Mouse (Mus musculus): ENCODE measurements around the gene Zfp869. TPM values are rescaled to one million over a fixed set of nuclear protein-coding genes. Genes with fewer than 3 reads are reported as not detected.
"Not testable (repeated sequence)": the region's sequence is repeated elsewhere in the genome, so short reads cannot be mapped to it uniquely, and the experiment has no call there.

Gene Zfp869
- 6.8 and 7.9 TPM in 2 replicates for polyA plus RNA-seq (2015; fragmentation: Nextera tagmentation; extraction: Ambion mirVana)

DNA sequence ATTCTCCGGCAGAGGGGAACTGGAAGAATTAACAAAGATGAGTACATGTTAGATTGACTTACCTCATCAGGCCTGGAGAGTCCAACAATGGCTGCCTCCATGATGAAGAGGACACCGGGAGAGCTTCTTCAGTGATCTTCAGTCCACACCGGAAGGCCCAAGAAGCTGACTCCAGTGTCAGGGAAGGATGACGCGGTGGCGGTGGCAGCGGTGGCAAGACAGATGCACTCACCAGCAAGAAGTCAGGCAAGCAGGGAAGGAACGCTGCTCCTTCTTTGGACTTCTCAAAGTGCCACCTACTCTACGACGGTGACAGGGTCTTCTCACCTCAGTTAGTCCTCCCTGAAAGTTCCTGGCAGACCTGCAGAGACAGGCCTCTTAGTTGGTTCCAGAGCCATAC is at the start of gene Zfp869:
Gene Zfp869, minus strand, starts transcription at position 101 of the 400 bp plus-strand sequence.
- peaks cover 70% of the 10 kb centered on the region for H3K36me3 ChIP-seq (replicated peaks; ENCODE audit: insufficient read depth, low read length)
- WGBS (ENCODE audit: insufficient replicate concordance) = 97% methylated on average over 8 of the region's 10 CpGs
- not testable (repeated sequence) for H3K27me3 ChIP-seq (ENCODE audit: insufficient read depth, low read length); ATAC-seq; H3K4me1 ChIP-seq (ENCODE audit: insufficient read depth); H3K9me3 ChIP-seq (ENCODE audit: low read length); DNase-seq; H3K4me2 ChIP-seq (ENCODE audit: low read depth, low read length); H3K4me3 ChIP-seq (ENCODE audit: low read depth, low read length); H3K9ac ChIP-seq (replicated peaks); H3K27ac ChIP-seq (ENCODE audit: low read depth)

DNA sequence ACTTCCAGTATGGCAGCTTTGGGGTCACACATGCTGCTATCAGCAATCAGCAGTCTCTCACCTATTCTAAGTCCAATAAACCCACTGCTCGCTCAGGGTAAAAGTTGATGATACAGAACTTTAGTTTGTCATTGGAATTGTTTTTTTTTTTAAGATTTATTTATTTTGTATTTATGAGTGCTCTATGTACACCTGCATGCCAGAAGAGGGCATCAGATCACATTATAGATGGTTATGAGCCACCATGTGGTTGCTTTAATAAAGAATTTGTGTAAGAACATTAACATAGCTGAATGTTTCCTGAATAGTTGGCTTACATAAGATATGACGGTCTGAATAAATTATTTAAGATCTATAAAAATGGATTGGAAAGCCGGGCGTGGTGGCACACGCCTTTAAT is 47.8 kb upstream of the Zfp869 start:
- WGBS (ENCODE audit: insufficient replicate concordance) = 91% methylated on average over 5 of the region's 5 CpGs
- H3K36me3 ChIP-seq (replicated peaks; ENCODE audit: insufficient read depth, low read length) = peaks cover 28% of the 10 kb centered on the region

DNA sequence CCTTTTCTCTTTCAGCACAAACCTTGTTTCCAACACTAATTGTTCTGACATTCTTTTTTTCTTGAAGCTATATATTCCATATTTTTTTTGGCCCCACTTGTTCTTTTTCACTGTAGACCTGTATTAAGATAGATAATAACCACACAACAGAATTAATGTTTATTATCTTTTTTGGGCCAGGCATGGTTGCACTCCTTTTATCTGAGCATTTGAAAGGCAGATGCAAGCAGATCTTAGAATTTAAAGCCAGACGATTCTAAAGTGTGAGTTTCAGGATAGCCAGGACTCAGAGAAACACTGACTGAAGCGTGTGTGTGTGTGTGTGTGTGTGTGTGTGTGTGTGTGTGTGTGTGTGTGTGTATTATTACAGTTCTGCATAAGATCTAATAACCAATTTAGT is 41.9 kb upstream of the Zfp869 start:
- H3K4me1 ChIP-seq (ENCODE audit: insufficient read depth) = peaks cover 9% of the 10 kb centered on the region
- TF ChIP-seq EP300 (IDR thresholded peaks at IDR 0.05; ENCODE audit: low read depth) = peak; percentile 73; the same call in 1 of the 2 replicates
- no peak for TF ChIP-seq CTCF (IDR thresholded peaks at IDR 0.05; ENCODE audit: low read depth)

More for the DNA sequence above, 47.8 kb upstream of the Zfp869 start:
- H3K9ac ChIP-seq (replicated peaks) = no peak overlapping the region
- no peak for ATAC-seq
- no peaks in the 10 kb centered on the region for H3K9me3 ChIP-seq (ENCODE audit: low read length)
- no peak overlapping the region for H3K27ac ChIP-seq (ENCODE audit: low read depth)
- no peak overlapping the region for H3K4me2 ChIP-seq (ENCODE audit: low read depth, low read length)
- H3K27me3 ChIP-seq (ENCODE audit: insufficient read depth, low read length) = no peaks in the 10 kb centered on the region
- DNase-seq = no peak
- no peak overlapping the region for H3K4me3 ChIP-seq (ENCODE audit: low read depth, low read length)
- TF ChIP-seq CTCF (IDR thresholded peaks at IDR 0.05; ENCODE audit: low read depth) = 0 out of 2 replicates have a peak, but pooled peaks have one; percentile 4
- no peak for TF ChIP-seq EP300 (IDR thresholded peaks at IDR 0.05; ENCODE audit: low read depth)
- H3K4me1 ChIP-seq (ENCODE audit: insufficient read depth) = no peaks in the 10 kb centered on the region

DNA sequence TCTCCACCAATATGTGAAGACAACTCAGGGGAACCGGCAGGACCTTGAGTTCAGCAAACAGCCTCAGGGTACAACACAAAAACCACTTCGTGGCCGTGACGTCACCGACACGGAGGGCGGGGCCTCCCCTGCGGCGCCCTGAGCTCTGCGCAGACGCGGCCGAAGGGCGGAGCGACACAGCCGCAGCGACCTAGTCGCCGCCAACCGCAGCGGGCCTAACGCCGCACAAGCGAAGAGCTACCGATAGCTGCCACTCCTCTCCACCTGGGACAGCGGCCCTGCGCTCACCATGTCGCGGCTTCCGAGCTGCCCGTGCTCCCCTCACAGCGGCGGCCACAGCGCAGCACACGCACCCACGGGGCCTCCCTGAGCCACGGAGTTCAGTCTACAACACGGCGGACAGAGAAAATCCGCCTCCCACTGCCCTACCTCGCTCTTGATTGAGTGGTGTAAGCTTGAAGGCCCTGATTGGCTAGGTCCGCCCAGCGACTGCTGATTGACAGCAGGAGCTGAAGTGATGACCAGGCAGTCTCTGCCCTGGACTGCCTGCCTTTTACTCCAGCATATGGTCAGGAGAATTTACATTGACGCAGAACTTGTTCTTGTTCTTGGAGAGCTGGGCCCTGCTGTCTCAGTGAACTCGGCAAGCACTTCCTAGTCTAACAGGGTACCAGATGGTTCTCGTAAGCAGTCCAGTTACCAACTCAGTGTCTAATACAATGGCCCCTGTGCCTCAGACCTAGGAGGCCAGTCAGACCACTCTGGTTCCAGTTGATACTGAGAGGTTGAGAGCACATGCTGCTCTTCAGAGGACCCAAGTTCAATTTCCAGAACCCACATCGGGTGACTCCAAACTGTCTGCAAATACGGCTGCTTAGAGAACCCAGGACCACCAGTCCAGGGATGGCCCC is 39.3 kb upstream of the Zfp869 start, which contains the start of gene Zfp963:
Gene Zfp963, minus strand, starts transcription at position 427 of the 911 bp plus-strand sequence.
- 4% methylated on average over 48 of the region's 48 CpGs for WGBS (ENCODE audit: insufficient replicate concordance)
- Histone ChIP-seq H3K4me1 (ENCODE audit: insufficient read depth) (peaks cover 9% of the 10 kb centered on the region), H3K4me2 (ENCODE audit: low read depth, low read length) (peak within 1 kb of the TSS; percentile 78), H3K36me3 (replicated peaks; ENCODE audit: insufficient read depth, low read length) (no peaks in the 10 kb centered on the region; the same call in 1 of the 2 replicates), H3K9ac (replicated peaks) (peak within 1 kb of the TSS; percentile 93), H3K27ac (ENCODE audit: low read depth) (peak within 1 kb of the TSS; percentile 100), H3K9me3 (ENCODE audit: low read length) (no peaks in the 10 kb centered on the region), H3K27me3 (ENCODE audit: insufficient read depth, low read length) (no peaks in the 10 kb centered on the region), H3K4me3 (ENCODE audit: low read depth, low read length) (peak within 1 kb of the TSS; percentile 86)
- ATAC-seq = peak; percentile 99
- peak; percentile 97 for DNase-seq
- TF ChIP-seq CTCF (IDR thresholded peaks at IDR 0.05; ENCODE audit: low read depth) = no peak
- no peak for TF ChIP-seq EP300 (IDR thresholded peaks at IDR 0.05; ENCODE audit: low read depth)

More for the DNA sequence above, 41.9 kb upstream of the Zfp869 start:
- ATAC-seq (no peak), DNase-seq (no peak)
- Histone ChIP-seq H3K4me2 (ENCODE audit: low read depth, low read length) (no peak overlapping the region), H3K27me3 (ENCODE audit: insufficient read depth, low read length) (no peaks in the 10 kb centered on the region), H3K27ac (ENCODE audit: low read depth) (no peak overlapping the region), H3K9ac (replicated peaks) (no peak overlapping the region), H3K9me3 (ENCODE audit: low read length) (no peaks in the 10 kb centered on the region), H3K36me3 (replicated peaks; ENCODE audit: insufficient read depth, low read length) (peaks cover 4% of the 10 kb centered on the region; the same call in 1 of the 2 replicates), H3K4me3 (ENCODE audit: low read depth, low read length) (no peak overlapping the region)
- 63% methylated on average over 2 of the region's 2 CpGs for WGBS (ENCODE audit: insufficient replicate concordance)

DNA sequence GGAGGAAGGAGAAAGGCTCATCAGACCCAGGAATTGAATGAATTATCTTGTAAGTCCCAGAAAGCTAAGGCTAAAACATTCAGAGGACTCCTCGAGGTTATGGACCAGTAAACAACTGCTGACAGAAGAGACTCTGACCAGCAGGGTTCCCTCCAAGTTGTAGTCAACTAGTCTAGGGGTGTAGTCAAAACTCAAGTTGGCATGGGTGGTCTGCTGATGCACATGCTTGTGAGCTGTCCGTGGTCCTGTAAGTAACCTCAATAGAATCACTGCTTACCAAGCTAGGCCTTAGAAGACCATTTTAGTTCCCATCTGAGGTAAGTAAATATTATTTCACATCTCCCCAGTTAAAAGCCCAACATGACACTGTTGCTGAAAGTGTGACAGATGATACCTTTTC is 30.7 kb upstream of the Zfp869 start:
- Histone ChIP-seq H3K4me1 (ENCODE audit: insufficient read depth) (no peaks in the 10 kb centered on the region), H3K4me3 (ENCODE audit: low read depth, low read length) (no peak overlapping the region), H3K27me3 (ENCODE audit: insufficient read depth, low read length) (no peaks in the 10 kb centered on the region), H3K9ac (replicated peaks) (no peak overlapping the region), H3K4me2 (ENCODE audit: low read depth, low read length) (no peak overlapping the region), H3K27ac (ENCODE audit: low read depth) (no peak overlapping the region), H3K9me3 (ENCODE audit: low read length) (no peaks in the 10 kb centered on the region), H3K36me3 (replicated peaks; ENCODE audit: insufficient read depth, low read length) (peaks cover 9% of the 10 kb centered on the region)
- WGBS (ENCODE audit: insufficient replicate concordance) = 70% methylated on average over 2 of the region's 2 CpGs
- DNase-seq = no peak
- ATAC-seq = no peak
- TF ChIP-seq EP300 (IDR thresholded peaks at IDR 0.05; ENCODE audit: low read depth) (no peak), CTCF (IDR thresholded peaks at IDR 0.05; ENCODE audit: low read depth) (no peak)

DNA sequence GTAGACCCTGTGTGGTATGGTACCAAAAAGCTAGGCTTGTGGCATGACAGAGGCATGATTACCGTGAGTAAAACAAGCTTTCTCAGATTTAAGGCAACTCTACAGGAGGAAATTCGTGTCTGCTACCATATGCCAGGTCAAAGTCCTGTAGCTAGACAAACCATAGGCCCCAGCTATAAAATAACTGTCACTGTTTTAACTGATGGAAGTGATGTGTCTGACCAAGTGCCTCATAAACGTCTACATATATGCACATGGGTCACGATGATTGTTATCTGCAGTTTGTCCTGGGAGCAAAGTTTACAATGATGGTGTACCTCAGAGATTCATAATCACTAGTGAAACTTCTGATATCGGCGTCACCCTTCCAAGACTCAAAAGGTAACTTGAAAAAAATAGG is 30.2 kb upstream of the Zfp869 start:
- ATAC-seq (no peak), DNase-seq (no peak)
- Histone ChIP-seq H3K9ac (replicated peaks) (no peak overlapping the region), H3K4me1 (ENCODE audit: insufficient read depth) (no peaks in the 10 kb centered on the region), H3K4me3 (ENCODE audit: low read depth, low read length) (no peak overlapping the region), H3K36me3 (replicated peaks; ENCODE audit: insufficient read depth, low read length) (peaks cover 9% of the 10 kb centered on the region), H3K27ac (ENCODE audit: low read depth) (no peak overlapping the region), H3K4me2 (ENCODE audit: low read depth, low read length) (no peak overlapping the region), H3K27me3 (ENCODE audit: insufficient read depth, low read length) (no peaks in the 10 kb centered on the region), H3K9me3 (ENCODE audit: low read length) (no peaks in the 10 kb centered on the region)
- WGBS (ENCODE audit: insufficient replicate concordance) = 75% methylated on average over 6 of the region's 6 CpGs
- TF ChIP-seq EP300 (IDR thresholded peaks at IDR 0.05; ENCODE audit: low read depth) (no peak), CTCF (IDR thresholded peaks at IDR 0.05; ENCODE audit: low read depth) (no peak)

Measured in liver, postnatal 0 days (tissue).